Mouse (Mus musculus) bone marrow macrophage, adult 2 months (primary cell): ENCODE data around the gene Fbxl17. TPM values are rescaled to one million over a fixed set of nuclear protein-coding genes. Genes with fewer than 3 reads are reported as not detected.

Experiments
- H3K27ac ChIP-seq: 2 replicates; pipeline ENCODE4 v1.5.1; 2012; ENCODE audit warnings: low read depth, low read length; ENCODE audit not compliant: insufficient read depth
- H3K4me1 ChIP-seq: 2 replicates; pipeline ENCODE4 v1.6.1; 2012; ENCODE audit warnings: low read length; ENCODE audit not compliant: control insufficient read depth, insufficient read depth
- H3K4me3 ChIP-seq: 2 replicates; pipeline ENCODE4 v1.5.1; 2012; ENCODE audit warnings: mild to moderate bottlenecking, low read length, moderate library complexity; ENCODE audit not compliant: insufficient read depth
- CTCF ChIP-seq: IDR thresholded peaks from 2 replicates; pipeline ENCODE4 v1.5.1; 2012; ENCODE audit warnings: low read depth, mild to moderate bottlenecking, low read length, moderate library complexity
- POLR2A ChIP-seq: IDR thresholded peaks from 2 replicates; pipeline ENCODE4 v1.6.1; 2012; ENCODE audit warnings: mild to moderate bottlenecking, low read depth, low read length, borderline replicate concordance
- polyA plus RNA-seq: library from polyadenylated mRNA; stranded (reverse); fragments of >200 nt; gene quantifications from 2 replicates; pipeline ENCODE4 v1.2.4, GENCODE M21; 2012; ENCODE audit not compliant: missing spikeins, insufficient read depth, insufficient read length

Gene Fbxl17
- polyA plus RNA-seq, 1 experiment: 21.2 TPM

DNA sequence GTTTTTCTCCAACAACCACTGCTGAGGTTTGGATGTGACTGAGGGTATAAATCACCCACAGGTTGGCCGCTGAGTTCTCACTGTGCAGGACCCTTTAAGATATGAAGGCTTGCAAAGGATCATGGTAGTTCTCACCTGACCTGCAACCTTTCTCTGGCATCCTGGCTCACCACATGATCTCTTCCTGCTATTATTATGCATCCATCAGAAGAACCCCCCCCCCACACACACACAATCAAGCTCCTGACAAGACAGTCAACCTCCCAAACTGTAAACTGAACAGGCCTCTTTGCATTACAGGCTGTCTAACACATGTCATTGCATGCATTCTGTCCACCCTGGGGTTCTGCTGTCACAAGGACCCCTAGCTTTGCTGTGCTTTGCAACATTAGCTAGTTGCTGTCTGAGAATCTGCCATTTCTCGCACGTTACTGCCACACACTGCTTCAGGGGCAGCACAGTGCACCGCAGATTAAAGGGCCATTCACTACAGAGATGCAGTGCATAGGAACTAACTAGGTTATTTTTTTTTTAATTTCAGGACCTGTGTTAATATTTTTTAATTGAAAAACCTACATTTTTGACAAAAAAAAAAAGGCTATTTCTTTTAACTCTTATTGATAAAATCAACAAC, 148.8 kb downstream of the Fbxl17 start:
- TF ChIP-seq POLR2A (no peak), CTCF (no peak)

GRCm38 (mm10) chr17:63344101-63344500, 155.7 kb downstream of the Fbxl17 start:
- H3K4me3 ChIP-seq: no peak overlapping the region
- H3K4me1 ChIP-seq: peaks cover 6% of the 10 kb centered on the region; the same call in 1 of the 2 replicates
- H3K27ac ChIP-seq: no peak overlapping the region
- no peak for TF ChIP-seq CTCF
- TF ChIP-seq POLR2A: no peak

More for the DNA sequence above, 148.8 kb downstream of the Fbxl17 start:
- Histone ChIP-seq H3K27ac (no peak overlapping the region), H3K4me1 (peaks cover 8% of the 10 kb centered on the region; the same call in 1 of the 2 replicates), H3K4me3 (no peak overlapping the region)

DNA sequence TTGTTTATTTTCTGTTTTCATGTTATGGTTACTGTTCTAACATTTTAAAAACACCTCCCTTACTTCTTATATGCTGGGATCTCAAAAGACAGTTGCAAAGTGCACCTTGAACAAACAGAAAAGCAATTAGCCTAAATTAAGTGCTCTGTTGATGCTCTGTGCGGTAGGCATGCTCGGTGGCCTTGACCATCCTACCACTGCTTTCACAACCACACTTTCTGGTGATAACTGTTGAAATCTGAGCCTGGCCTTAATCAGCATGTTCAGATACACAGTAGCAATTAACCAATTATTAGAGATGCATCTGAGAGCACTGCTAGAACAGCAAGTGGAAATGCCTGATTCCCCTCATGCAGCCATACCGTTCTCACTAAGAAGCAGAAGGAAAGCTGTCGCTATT, 156.7 kb downstream of the Fbxl17 start:
- Histone ChIP-seq H3K27ac (no peak overlapping the region), H3K4me1 (peaks cover 6% of the 10 kb centered on the region; the same call in 1 of the 2 replicates), H3K4me3 (no peak overlapping the region)
- TF ChIP-seq POLR2A (no peak), CTCF (no peak)

DNA sequence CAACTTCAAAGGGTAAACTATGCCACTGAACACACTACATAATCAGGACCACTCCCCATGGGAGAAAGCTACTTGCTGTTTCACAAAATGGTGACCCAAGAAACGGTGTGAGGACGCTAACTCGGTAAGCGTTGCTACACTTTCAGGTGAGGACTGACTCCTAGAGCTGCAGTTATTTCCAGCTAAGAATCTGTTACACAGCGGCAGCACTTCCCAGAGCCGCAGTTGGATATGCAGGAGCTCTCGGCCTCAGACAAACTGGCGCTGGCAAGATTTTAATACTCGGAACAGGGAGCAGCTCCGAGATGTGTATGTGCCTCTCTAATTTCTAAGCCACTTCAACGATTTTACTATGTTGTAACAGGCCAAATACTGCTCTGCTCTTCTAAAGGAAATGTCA, 157.4 kb downstream of the Fbxl17 start:
- Histone ChIP-seq H3K4me1 (peaks cover 6% of the 10 kb centered on the region; the same call in 1 of the 2 replicates), H3K27ac (no peak overlapping the region), H3K4me3 (no peak overlapping the region)
- TF ChIP-seq POLR2A (no peak), CTCF (no peak)

- Histone ChIP-seq H3K4me1 (peaks cover 4% of the 10 kb centered on the region; the same call in 1 of the 2 replicates), H3K27ac (no peak overlapping the region)
- TF ChIP-seq CTCF (no peak), POLR2A (no peak)
Measured at GRCm38 (mm10) chr17:63341203-63341602, 158.6 kb downstream of the Fbxl17 start.

DNA sequence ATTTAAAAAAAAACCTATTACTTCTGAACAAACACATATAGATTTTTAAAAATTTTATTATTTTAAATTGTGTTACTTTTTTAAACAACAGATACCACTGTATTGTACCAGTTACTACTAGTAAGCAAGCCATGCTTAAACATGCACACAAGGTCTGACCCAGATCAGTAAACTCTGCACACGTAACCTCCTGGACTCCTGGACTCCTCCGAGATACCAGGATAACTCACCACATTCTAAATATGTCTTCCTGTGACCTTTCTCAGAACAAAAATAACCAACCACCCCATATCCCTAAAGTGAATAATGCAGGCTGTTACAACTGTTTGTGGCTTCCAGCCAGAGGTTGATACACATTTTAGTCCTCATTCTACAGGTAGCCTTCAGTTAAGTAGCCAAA, 170.9 kb downstream of the Fbxl17 start:
- Histone ChIP-seq H3K4me1 (peaks cover 7% of the 10 kb centered on the region), H3K27ac (no peak overlapping the region), H3K4me3 (no peak overlapping the region)
- TF ChIP-seq POLR2A: no peak
- TF ChIP-seq CTCF: no peak

More at GRCm38 (mm10) chr17:63341203-63341602, 158.6 kb downstream of the Fbxl17 start:
- H3K4me3 ChIP-seq: no peak overlapping the region

DNA sequence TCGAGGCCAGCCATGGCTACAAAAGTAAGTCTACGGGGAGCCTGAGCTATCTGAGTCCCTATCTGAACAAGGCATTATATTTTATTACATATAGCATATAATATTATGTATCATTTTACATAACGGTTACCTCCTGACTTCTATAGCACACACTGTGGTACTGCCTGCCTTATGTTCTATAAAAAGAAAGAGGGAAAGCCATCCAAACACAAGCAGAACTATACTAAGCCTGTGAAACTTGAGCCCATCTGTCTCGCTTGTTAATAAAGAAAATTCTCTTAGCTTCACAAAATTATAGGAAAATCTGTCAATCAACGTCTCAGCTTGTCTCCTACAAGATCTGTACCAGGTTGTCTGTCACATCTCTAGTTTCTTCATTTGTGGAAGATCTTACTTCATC, 173.6 kb downstream of the Fbxl17 start:
- Histone ChIP-seq H3K4me3 (no peak overlapping the region), H3K27ac (no peak overlapping the region), H3K4me1 (peaks cover 6% of the 10 kb centered on the region; the same call in 1 of the 2 replicates)
- TF ChIP-seq POLR2A: no peak
- no peak for TF ChIP-seq CTCF

- Histone ChIP-seq H3K4me1 (peaks cover 8% of the 10 kb centered on the region; the same call in 1 of the 2 replicates), H3K27ac (no peak overlapping the region), H3K4me3 (no peak overlapping the region)
- TF ChIP-seq CTCF (no peak), POLR2A (no peak)
Measured at GRCm38 (mm10) chr17:63324672-63325071, 175.1 kb downstream of the Fbxl17 start.

GRCm38 (mm10) chr17:63324039-63324438, 175.8 kb downstream of the Fbxl17 start:
- no peak overlapping the region for H3K27ac ChIP-seq
- H3K4me3 ChIP-seq: no peak overlapping the region
- peaks cover 8% of the 10 kb centered on the region; the same call in 1 of the 2 replicates for H3K4me1 ChIP-seq
- TF ChIP-seq CTCF (peak; percentile 56; the same call in 1 of the 2 replicates), POLR2A (no peak)

- no peak for TF ChIP-seq POLR2A
- no peak for TF ChIP-seq CTCF
- H3K4me3 ChIP-seq: no peak overlapping the region
- H3K27ac ChIP-seq: no peak overlapping the region
- H3K4me1 ChIP-seq: peaks cover 8% of the 10 kb centered on the region; the same call in 1 of the 2 replicates
Measured at GRCm38 (mm10) chr17:63322846-63323245, 177.0 kb downstream of the Fbxl17 start.
